Mouse (Mus musculus) cerebellum, adult 9-10 months (tissue): ENCODE data around the gene Cep126.

ENCODE experiments used
- DNase-seq: peaks from one replicate; pipeline ENCODE4 v3.0.0; 2022

The Cep126 gene

DNA sequence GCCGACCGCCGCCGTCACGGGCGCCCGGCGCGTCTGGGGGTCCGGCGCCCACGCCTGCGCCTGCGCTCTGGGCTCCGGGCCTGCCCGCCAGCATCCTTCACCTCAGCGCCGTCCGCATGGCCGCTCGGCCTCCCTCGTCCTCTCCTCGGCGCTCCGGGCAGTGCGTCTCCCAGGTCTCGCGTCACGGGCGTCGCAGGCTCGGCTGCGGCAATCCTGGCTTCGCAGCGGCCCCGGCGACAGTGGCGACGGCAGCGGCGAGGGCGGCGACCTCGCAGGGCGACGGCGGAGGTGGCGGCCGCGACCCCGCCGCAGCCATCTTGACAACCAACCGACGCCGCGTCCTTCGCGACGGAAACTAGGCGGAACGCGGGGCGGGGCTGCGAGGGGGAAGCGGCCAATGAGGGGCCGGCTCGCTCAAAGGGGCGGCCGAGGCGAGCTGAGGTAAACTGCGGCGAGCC is at the start of gene Cep126:
TSS of gene Cep126 (minus strand) at position 178 of the 458 bp plus-strand sequence.
- peak; percentile 76 for DNase-seq

DNA sequence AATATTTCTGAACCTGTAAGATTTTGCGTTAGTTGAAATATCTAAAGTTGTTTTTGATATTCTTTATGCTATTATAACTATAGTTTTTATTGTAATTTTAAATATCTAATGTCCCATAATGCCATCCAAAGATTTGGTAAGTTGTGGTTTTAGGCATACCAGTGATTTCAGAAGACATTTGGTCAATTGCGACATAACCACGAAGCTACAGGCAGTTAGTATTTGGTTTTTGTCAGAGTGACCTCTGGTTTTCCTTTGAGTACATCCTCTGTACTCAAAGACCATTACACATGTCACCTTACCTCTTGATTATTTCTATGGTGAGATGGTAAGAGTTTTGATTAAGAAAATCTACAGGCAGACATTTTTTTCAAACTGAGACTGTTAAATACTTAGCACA is 45.5 kb upstream of the Cep126 start:
- DNase-seq, result no peak

- no peak for DNase-seq
Measured at GRCm38 (mm10) chr9:8177099-8177498, 43.0 kb upstream of the Cep126 start.

DNA sequence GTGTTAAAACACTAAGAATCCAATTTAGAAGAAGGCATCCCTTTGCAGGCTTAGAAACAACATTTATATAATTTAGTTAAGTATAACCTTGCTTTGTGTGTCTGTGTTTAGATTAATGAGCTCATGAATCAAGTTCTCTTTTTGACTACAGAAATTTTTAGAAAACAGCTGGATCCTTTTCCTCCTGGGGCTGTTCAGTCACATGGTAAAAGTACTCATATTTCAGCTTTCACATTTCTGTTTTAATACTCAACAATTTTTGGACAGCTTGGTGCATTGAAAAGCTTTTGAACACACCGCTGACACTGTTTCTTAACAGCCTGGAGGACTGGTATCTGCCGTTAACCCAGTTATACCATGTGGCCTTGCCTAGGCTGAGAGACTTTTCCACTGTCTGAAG is 22.9 kb upstream of the Cep126 start:
- DNase-seq, result no peak

- no peak for DNase-seq
Measured at GRCm38 (mm10) chr9:8139501-8139900, 5.4 kb upstream of the Cep126 start.

DNA sequence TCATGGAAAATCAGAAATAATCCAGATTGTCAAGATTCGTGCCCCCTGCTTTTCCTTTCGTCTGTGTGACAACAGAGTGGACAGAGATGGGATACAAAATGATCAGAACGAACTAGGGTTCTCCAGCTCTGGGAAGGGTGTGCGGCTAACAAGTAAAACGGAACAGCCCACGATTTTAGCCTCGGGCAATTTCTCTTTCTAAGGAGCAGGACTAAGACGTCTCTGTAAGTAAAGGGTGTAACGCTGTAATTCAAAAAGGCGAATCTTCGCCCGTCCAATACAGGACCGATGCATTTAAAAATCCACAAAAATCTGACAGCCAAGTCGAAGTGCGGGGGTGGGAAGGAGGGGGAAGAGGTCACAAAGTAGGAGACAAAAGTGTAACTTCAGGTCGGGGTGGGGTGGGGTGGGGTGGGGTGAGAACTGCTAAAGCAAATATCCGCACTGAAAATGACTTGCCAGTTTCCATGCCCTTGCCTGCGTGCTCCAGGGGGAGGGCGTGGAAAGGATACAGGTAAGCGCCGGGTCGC is 443 bp downstream of the Cep126 start:
- DNase-seq, result no peak

- no peak for DNase-seq
Measured at GRCm38 (mm10) chr9:8123495-8123894, 10.6 kb downstream of the Cep126 start.

- no peak for DNase-seq
Measured at GRCm38 (mm10) chr9:8114516-8114915, 19.6 kb downstream of the Cep126 start.

DNA sequence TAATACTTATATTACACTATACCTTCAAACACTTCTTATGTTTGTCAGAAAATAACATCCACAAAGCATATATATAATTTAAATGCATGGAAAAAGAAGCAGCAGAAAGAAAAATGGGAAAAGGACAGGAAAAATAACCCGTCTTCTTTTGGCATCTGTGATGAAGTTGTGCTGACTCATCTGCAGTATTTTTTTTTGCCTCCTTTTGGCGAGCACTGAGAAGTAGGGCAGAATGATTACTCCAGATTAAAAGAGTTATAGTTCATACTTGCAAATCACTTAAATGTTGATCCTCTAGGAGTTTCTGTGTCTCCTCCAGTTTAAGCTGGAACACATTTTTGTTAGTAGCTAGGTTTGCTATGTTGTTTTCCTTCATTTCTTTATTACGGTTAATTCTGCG is 31.0 kb downstream of the Cep126 start:
- no peak for DNase-seq

GRCm38 (mm10) chr9:8100962-8101361 is 33.1 kb downstream of the Cep126 start:
- no peak for DNase-seq

- no peak for DNase-seq
Measured at GRCm38 (mm10) chr9:8078882-8079281, 55.2 kb downstream of the Cep126 start.

DNA sequence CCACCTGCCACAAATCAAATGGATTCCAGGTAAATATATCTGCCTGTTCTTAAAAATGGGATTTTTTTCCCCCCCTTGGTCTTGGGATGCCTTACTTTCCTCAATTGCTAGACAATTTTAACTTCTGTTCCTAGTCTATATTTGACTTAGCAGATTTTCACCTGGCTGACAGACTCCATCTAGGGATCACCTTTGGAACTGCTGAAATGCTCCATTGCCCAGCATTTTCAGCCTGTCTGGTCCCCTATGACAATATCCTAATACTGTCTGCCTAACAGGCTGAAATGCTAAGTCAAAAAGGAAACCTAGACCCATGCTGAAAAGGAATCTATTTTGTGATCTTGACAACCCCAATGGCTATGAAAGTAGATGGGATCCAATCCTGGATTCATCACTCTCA is 59.7 kb downstream of the Cep126 start:
- peak; percentile 28 for DNase-seq

GRCm38 (mm10) chr9:8073203-8073755 is 60.8 kb downstream of the Cep126 start:
- no peak for DNase-seq

DNA sequence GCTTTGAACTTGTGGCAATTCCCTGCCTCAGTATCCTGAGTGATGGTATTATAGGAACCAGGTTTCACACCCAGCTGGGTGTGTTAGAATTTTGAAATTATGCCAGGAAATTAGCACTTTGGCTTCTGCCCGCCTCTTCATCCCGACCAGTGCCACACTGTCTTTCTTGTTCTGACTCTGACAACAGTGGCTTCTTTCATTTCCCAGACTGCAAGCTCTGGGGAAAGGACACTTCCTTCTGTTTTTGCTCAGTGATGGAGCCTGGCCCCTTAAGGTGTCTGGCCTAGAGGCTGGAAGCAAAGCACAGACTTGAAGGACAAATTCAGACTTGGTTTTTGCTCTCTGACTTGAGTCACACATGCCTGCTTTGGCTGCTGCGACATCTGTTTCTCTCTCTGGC is 74.5 kb downstream of the Cep126 start:
- no peak for DNase-seq

DNA sequence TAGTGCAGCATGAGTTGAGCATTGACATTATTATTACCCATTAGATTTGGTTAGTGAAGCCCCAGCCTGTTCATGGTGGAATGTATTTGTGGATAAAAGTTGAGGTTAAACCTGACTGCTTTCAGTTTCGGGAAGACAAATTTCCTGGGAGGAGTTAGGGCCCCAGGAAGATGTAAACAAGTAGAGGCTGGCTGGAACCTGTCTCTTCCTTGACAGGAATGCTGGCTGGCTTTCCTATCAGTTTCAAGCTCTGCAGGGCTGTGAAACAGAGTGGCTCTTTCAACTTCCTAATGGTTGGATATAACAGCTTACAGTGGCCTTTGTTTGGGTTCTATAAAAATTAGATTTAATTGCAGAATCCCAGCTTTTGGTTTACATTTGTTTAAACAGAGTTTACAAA is 79.3 kb downstream of the Cep126 start:
- DNase-seq, result no peak

DNA sequence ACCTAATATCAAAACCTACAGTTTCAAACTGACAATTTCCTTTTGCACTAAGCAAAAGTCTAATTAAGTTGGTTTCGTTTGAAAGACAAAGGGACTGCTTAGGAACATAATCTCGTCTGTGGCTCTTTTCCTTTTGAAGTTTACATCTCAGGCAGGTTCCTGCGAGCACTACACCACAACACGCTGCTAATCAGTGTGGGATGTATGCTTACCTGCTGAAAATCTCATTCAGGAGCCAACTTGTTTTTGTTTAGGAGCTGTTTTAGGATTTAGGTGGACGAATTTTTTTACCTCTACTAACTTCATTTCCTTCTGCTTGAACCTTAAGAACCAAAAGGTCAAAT is 91.1 kb downstream of the Cep126 start:
- DNase-seq, result no peak

- peak; percentile 98 for DNase-seq
Measured at GRCm38 (mm10) chr9:8042338-8043043, 91.6 kb downstream of the Cep126 start, which contains the start of gene Cfap300. Cfap300 (minus strand) TSS chr9:8042823.

DNA sequence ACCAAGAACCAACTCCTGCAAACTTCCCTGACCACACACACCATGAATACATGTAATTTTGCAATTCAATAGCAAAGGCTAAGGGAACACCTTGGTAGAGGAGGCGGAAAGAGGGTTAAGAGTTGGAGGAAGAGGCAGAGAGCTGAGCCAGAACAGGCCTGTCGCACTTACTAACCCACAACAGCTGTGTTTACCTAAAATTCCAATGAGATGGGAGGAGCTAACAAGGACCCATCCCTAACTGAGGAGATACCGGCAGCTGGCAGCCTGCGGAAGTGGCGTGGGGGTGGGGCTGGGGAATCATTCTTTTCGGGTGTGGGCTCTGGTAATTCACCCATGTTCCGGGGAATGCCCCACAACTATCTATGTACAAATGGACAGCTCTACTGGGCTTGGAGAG is 98.5 kb downstream of the Cep126 start:
- DNase-seq, result no peak

- no peak for DNase-seq
Measured at GRCm38 (mm10) chr9:8035091-8035490, 99.0 kb downstream of the Cep126 start.

DNA sequence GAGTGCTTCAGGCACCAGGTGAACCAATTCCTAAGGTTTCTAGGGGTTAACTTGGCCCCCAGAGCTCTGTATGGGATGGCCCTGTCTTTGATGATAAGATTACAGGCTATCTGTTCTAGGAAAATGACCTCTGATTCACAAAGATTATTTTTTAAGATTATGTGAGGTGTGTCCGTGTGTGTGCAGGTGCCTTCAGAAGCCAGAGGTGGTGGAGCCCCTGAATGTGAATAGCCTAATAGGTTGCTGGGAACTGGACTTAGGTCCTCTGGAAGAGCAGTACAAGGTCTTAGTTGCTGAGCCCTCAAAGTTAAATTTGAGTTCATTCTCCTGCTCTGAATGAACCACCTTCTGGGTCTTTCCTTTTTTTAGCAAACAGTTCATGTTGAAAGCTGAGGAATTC is 100.0 kb downstream of the Cep126 start:
- DNase-seq, result no peak

GRCm38 (mm10) chr9:8032847-8033246 is 101.2 kb downstream of the Cep126 start:
- no peak for DNase-seq
